Mouse (Mus musculus) embryonic facial prominence, embryonic 11.5 days (tissue): ENCODE data around the gene Fem1a. TPM values are rescaled to one million over a fixed set of nuclear protein-coding genes. Genes with fewer than 3 reads are reported as not detected.

Source experiments
- ATAC-seq: fragments of 200-750 bp; cut with Nextera tagmentation; replicated peaks from 2 replicates; pipeline ENCODE4 v1.8.0; 2017; ENCODE audit warnings: low read depth; ENCODE audit not compliant: insufficient number of reproducible peaks, low FRiP score, low TSS enrichment
- DNase-seq: peaks from one replicate; pipeline ENCODE4 v3.0.0-alpha.2; 2015; ENCODE audit warnings: low spot score
- H3K27ac ChIP-seq: fragments of 300-500 bp; sonication (generic); replicated peaks from 2 replicates; pipeline ENCODE4 v1.5.1; 2014; ENCODE audit warnings: mild to moderate bottlenecking, low read depth, low read length, control low read depth
- H3K27me3 ChIP-seq: fragments of 300-500 bp; sonication (generic); 2 replicates; pipeline ENCODE4 v1.6.1; 2014; ENCODE audit warnings: mild to moderate bottlenecking, low read length, moderate library complexity, mixed read lengths; ENCODE audit not compliant: control insufficient read depth, insufficient read depth
- H3K36me3 ChIP-seq: fragments of 300-500 bp; sonication (generic); replicated peaks from 2 replicates; pipeline ENCODE4 v1.6.1; 2014; ENCODE audit warnings: low read depth, mild to moderate bottlenecking, low read length, moderate library complexity, mixed read lengths; ENCODE audit not compliant: control insufficient read depth, insufficient read depth
- H3K4me1 ChIP-seq: fragments of 300-500 bp; sonication (generic); 2 replicates; pipeline ENCODE4 v1.6.1; 2014; ENCODE audit warnings: low read length, mixed read lengths; ENCODE audit not compliant: control insufficient read depth, insufficient read depth
- H3K4me2 ChIP-seq: fragments of 300-500 bp; sonication (generic); 2 replicates; pipeline ENCODE4 v1.6.1; 2014; ENCODE audit warnings: low read depth, mild to moderate bottlenecking, control low read depth, low read length, moderate library complexity
- H3K4me3 ChIP-seq: fragments of 300-500 bp; sonication (generic); 2 replicates; pipeline ENCODE4 v1.5.1; 2014; ENCODE audit warnings: low read depth, low read length, control low read depth
- H3K9ac ChIP-seq: fragments of 300-500 bp; sonication (generic); replicated peaks from 2 replicates; pipeline ENCODE4 v1.6.1; 2014; ENCODE audit warnings: mild to moderate bottlenecking, control low read depth, low read length
- H3K9me3 ChIP-seq: fragments of 300-500 bp; sonication (generic); replicated peaks from 2 replicates; pipeline ENCODE4 v1.6.1; 2016; ENCODE audit warnings: mild to moderate bottlenecking, low read length, inconsistent platforms, mixed read lengths; ENCODE audit not compliant: control insufficient read depth
- WGBS: fragments of 180-500 bp; shearing (Covaris S2); extraction: QIAGEN DNeasy Blood & Tissue Kit; methylation state at CpG from one replicate; pipeline ENCODE4 v1.1.7; 2014; 5-methylcytosine and 5-hydroxymethylcytosine counted together
- polyA plus RNA-seq: library from polyadenylated mRNA; unstranded; fragments of >200 nt; fragmentation: Nextera tagmentation; extraction: Ambion mirVana; gene quantifications from 2 replicates; pipeline ENCODE4 v1.2.1, GENCODE M21; 2014

Gene Fem1a
- polyA plus RNA-seq, 1 experiment from 2014 or later = 10.1 TPM

DNA sequence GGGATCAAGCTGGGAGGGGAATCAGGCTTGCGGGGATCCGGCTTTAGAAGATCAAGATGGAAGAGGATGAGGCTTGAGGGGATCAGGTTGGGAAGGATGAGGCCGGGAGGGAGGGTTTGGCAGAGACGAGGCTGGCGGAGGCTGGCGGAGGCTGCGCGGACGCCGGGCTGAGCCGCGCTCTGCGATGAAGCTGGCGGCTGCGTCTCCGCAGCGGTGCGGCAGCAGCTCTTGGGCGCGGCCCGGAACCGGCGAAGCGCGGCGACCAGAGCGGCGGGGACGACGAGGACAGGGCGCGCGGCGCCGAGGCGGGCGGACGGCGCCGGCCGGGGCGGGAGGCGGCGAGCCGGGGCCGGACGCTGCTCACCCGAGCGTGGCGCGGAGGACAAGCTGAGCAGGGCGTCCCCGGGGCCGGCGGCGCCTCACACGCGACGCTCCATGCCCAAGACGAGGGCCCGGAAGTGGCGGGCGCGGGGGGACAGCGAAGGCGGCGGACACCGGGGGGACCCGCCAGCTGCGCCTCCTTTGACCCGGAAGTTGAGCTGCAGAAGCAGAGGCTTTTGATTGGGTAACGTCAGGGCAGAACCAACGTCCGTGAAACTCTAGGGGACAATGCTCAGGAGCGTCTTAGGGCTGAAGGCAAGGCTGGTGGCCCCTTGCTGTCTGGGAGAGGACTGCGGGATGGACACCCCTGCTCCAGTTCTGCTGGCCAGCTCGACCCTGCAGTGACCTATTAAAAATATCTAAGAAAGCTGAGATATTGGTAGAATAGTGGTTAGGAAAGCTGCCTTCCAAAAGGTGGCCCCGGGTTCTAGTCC is 38.0 kb upstream of the Fem1a start, which contains the start of gene Dpp9:
Gene Dpp9, minus strand, starts transcription at position 529 of the 815 bp plus-strand sequence.
- Histone ChIP-seq H3K27me3 (no peaks in the 10 kb centered on the region), H3K27ac (peak within 1 kb of the TSS; percentile 76), H3K4me3 (peak within 1 kb of the TSS; percentile 97), H3K36me3 (no peaks in the 10 kb centered on the region), H3K4me1 (peaks cover 5% of the 10 kb centered on the region; the same call in 1 of the 2 replicates), H3K9ac (peak within 1 kb of the TSS; percentile 88), H3K4me2 (peak within 1 kb of the TSS; percentile 76), H3K9me3 (no peaks in the 10 kb centered on the region)
- peak; percentile 95 for DNase-seq
- ATAC-seq = peak; percentile 100
- under 1% methylated on average over 75 of the region's 78 CpGs for WGBS

DNA sequence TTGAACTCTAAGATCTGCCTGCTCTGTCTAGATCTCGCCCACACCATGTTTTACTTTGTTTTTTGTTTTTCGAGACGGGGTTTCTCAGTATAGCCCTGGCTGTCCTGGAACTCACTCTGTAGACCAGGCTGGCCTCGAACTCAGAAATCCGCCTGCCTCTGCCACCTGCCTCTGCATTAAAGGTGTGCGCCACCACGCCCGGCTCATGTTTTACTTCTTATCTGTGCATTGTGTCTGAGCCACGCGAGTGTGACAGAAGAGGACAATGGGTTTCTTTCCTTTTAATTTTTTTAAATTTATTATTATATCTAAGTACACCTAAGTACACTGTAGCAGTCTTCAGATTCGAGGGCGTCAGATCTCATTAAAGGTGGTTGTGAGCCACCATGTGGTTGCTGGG is 37.4 kb upstream of the Fem1a start:
- H3K27me3 ChIP-seq = no peaks in the 10 kb centered on the region
- H3K9ac ChIP-seq = peak overlapping the region; percentile 88
- H3K4me2 ChIP-seq = peak overlapping the region; percentile 76
- peak overlapping the region; percentile 97 for H3K4me3 ChIP-seq
- no peaks in the 10 kb centered on the region for H3K36me3 ChIP-seq
- peaks cover 5% of the 10 kb centered on the region; the same call in 1 of the 2 replicates for H3K4me1 ChIP-seq
- H3K9me3 ChIP-seq = no peaks in the 10 kb centered on the region
- no peak; the same call in 1 of the 2 replicates for ATAC-seq
- no peak for DNase-seq
- no peak overlapping the region; the same call in 1 of the 2 replicates for H3K27ac ChIP-seq
- WGBS = 41% methylated on average over 12 of the region's 12 CpGs

DNA sequence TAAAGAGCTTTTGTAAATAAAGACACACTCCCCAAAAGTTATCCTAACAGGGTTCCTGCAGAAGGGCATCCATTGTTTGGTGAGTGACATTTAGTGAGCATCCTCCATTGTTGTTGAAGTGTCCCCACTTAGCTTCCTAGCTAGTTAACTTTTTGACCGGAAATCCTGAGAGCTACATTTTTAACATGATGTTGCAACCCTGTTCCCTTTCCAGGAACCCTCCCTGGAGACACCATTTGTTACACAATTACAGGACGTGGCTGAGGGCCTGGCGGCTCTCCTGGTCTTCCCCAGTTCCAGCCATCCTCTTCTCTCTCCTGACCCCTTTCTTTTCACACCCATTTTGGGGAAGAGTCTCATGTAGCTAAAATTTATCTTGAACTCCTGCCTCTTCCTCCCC is 36.8 kb upstream of the Fem1a start:
- ATAC-seq (no peak), DNase-seq (no peak)
- 58% methylated on average over 3 of the region's 3 CpGs for WGBS
- no peak overlapping the region for H3K9ac ChIP-seq
- H3K36me3 ChIP-seq = no peaks in the 10 kb centered on the region
- no peaks in the 10 kb centered on the region for H3K27me3 ChIP-seq
- H3K27ac ChIP-seq = no peak overlapping the region
- peaks cover 5% of the 10 kb centered on the region; the same call in 1 of the 2 replicates for H3K4me1 ChIP-seq
- no peaks in the 10 kb centered on the region for H3K9me3 ChIP-seq
- H3K4me3 ChIP-seq = no peak overlapping the region
- no peak overlapping the region for H3K4me2 ChIP-seq

DNA sequence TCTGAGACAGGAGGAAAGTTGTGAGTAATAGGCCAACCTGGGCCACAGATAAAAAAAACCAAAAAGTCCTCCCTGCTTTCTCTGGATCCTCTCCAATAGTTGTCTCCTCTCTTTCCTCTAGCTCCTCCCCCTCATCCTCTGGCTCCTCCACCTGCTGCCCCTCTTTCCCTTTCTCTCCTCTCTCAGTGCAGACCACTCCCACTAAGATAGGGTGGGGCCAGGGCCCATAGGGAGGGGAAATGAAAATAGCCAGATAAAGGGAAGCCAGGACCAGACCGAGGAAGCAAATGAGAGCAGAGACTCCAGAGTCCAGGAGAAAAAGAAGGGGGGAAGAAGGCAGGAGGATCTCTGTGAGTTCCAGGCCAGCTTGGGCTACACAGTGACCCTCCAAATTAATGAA is 31.7 kb upstream of the Fem1a start:
- no peaks in the 10 kb centered on the region for H3K9me3 ChIP-seq
- no peaks in the 10 kb centered on the region for H3K4me1 ChIP-seq
- DNase-seq (no peak), ATAC-seq (no peak)
- no peaks in the 10 kb centered on the region for H3K27me3 ChIP-seq
- no peak overlapping the region for H3K27ac ChIP-seq
- no peaks in the 10 kb centered on the region for H3K36me3 ChIP-seq
- WGBS = 63% methylated on average over 1 of the region's 1 CpGs
- no peak overlapping the region for H3K9ac ChIP-seq
- no peak overlapping the region for H3K4me3 ChIP-seq
- no peak overlapping the region for H3K4me2 ChIP-seq

DNA sequence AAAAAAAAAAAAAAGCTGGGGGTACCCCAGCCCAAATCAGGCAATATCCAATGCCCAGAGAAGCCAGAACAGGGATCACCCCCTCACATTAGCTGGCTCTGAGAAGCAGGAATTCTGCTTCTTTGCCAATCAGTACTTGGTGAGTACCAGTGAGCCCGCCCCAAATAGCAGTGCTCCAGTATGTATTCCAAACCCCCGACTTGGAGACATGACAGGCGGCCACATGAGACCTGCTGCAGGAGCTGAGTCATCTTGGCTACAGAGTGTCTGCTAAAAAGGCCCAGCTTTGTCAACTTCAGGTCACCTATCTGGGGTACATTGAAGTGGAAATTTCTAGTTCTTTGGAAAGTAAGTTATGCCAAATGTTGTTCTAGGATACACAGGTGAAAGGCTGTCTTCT is 30.0 kb upstream of the Fem1a start:
- no peak for ATAC-seq

DNA sequence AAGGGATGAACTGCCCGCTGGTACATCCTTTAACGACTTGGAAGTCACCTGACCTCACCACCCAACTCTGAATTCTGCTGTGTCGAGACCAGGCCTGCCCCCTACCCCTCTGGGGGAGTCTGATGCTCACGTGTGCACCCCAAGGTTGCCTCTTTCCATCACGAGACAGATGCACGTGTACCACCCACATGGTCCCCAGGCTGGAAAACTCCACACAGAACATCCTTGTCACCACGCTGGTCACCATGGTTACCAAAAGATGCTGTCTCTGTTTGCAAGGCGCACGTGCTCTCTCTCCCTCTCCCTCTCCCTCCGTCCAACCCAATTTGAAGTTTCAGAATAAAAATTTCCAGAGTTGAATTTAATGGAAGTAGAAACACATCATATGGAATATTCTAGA is 26.7 kb upstream of the Fem1a start:
- H3K27me3 ChIP-seq = no peaks in the 10 kb centered on the region
- 72% methylated on average over 10 of the region's 10 CpGs for WGBS

More for the DNA sequence above, 30.0 kb upstream of the Fem1a start:
- Histone ChIP-seq H3K4me1 (no peaks in the 10 kb centered on the region), H3K4me2 (no peak overlapping the region), H3K9me3 (no peaks in the 10 kb centered on the region), H3K9ac (no peak overlapping the region), H3K36me3 (no peaks in the 10 kb centered on the region), H3K27ac (no peak overlapping the region), H3K27me3 (no peaks in the 10 kb centered on the region), H3K4me3 (no peak overlapping the region)
- 73% methylated on average over 3 of the region's 3 CpGs for WGBS
- DNase-seq = no peak

DNA sequence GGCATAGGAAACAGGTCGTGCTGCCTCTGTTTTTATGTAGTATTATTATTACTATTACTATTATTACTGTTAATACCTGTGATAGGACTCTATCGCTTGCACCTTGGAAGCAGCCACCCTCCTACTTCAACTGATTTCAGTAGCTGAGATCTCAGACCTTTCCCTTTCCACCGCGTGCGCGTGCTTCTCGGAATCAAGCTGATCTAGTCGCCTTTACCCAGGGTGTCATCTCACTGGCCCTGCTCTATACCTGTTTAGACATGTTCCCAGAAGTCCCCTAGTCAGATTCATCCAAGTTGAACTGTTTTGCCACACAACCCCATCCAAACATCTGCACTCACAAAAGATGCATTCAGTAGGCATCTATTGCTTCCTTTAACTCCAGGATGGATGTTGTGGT is 23.2 kb upstream of the Fem1a start:
- H3K4me1 ChIP-seq = peaks cover 3% of the 10 kb centered on the region; the same call in 1 of the 2 replicates
- 55% methylated on average over 8 of the region's 8 CpGs for WGBS
- no peak overlapping the region for H3K4me2 ChIP-seq
- DNase-seq (no peak), ATAC-seq (no peak)
- H3K4me3 ChIP-seq = no peak overlapping the region
- H3K27ac ChIP-seq = no peak overlapping the region
- no peaks in the 10 kb centered on the region for H3K27me3 ChIP-seq
- H3K36me3 ChIP-seq = no peaks in the 10 kb centered on the region
- no peaks in the 10 kb centered on the region for H3K9me3 ChIP-seq
- no peak overlapping the region for H3K9ac ChIP-seq

More for the DNA sequence above, 26.7 kb upstream of the Fem1a start:
- Histone ChIP-seq H3K4me2 (no peak overlapping the region), H3K4me3 (no peak overlapping the region), H3K4me1 (no peaks in the 10 kb centered on the region), H3K36me3 (no peaks in the 10 kb centered on the region), H3K9ac (no peak overlapping the region), H3K27ac (no peak overlapping the region), H3K9me3 (no peaks in the 10 kb centered on the region)
- no peak for DNase-seq
- no peak for ATAC-seq

DNA sequence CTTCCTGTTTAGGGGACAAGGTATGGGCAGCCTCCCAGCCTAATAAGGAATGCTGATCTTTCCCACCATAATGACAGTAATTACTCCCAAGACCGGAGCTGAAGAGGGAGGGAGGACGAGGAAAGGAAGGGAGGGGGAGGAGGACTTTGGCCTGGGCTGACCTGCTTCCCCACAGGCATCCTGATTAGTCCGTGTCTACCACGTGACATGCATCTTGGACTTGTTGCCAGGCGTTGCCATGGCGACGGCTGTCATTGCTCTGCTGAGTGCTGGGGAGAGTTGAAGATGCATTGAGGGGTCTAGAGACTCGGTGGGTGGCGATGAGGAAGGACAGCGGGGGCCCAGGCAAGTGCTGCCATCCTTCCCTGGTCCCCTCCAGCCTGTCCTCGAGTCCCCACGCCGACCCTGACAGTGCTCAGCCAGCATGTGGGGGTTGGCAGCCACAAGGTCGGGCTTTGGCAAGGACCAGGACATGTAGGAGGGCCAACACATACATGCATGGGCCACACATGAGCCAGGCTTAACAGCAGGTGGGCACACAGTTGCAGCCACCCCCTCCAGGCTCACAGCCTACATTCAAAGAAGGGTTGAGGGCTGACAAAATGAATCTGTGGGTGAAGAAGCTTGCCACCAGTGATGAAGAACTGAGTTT is 22.7 kb upstream of the Fem1a start:
- Histone ChIP-seq H3K4me1 (peaks cover 3% of the 10 kb centered on the region; the same call in 1 of the 2 replicates), H3K4me2 (0 out of 2 replicates have a peak overlapping the region, but pooled peaks have one; percentile 5), H3K36me3 (no peaks in the 10 kb centered on the region), H3K27ac (no peak overlapping the region), H3K27me3 (no peaks in the 10 kb centered on the region), H3K9ac (no peak overlapping the region), H3K9me3 (no peaks in the 10 kb centered on the region), H3K4me3 (no peak overlapping the region)
- WGBS = 3% methylated on average over 14 of the region's 14 CpGs
- ATAC-seq = peak; percentile 86
- DNase-seq = peak; percentile 85
